Mouse (Mus musculus) central nervous system, embryonic 11.5 days (tissue): ENCODE measurements around the gene Il6. TPM values are rescaled to one million over a fixed set of nuclear protein-coding genes. Genes with fewer than 3 reads are reported as not detected.

Source experiments
- polyA plus RNA-seq: library from polyadenylated mRNA; depleted of rRNA; stranded (reverse); fragments of >200 nt; gene quantifications from 2 replicates; pipeline ENCODE4 v1.2.3, GENCODE M21; 2012; rRNA removed

Gene Il6
- not detected in 2 replicates for polyA plus RNA-seq

DNA sequence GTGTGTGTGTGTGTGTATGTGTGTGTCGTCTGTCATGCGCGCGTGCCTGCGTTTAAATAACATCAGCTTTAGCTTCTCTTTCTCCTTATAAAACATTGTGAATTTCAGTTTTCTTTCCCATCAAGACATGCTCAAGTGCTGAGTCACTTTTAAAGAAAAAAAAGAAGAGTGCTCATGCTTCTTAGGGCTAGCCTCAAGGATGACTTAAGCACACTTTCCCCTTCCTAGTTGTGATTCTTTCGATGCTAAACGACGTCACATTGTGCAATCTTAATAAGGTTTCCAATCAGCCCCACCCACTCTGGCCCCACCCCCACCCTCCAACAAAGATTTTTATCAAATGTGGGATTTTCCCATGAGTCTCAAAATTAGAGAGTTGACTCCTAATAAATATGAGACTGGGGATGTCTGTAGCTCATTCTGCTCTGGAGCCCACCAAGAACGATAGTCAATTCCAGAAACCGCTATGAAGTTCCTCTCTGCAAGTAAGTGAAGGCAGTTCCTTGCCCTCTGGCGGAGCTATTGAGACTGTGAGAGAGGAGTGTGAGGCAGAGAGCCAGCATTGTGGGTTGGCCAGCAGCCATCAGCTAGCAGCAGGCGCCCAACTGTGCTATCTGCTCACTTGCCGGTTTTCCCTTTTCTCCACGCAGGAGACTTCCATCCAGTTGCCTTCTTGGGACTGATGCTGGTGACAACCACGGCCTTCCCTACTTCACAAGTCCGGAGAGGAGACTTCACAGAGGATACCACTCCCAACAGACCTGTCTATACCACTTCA is at the start of gene Il6:
TSS of gene Il6 (plus strand) at position 389 of the 778 bp plus-strand sequence.

Other genes starting within 250 kb of the Il6 start
- 198 and 209 TPM in 2 replicates for gene Tyms, start 60.5 kb downstream of the Il6 start, polyA plus RNA-seq
- 17.1 and 21.2 TPM in 2 replicates for gene Garem2, start 92.0 kb downstream of the Il6 start, polyA plus RNA-seq
- 1.9 and 3.9 TPM in 2 replicates for gene 3110082J24Rik, start 93.0 kb downstream of the Il6 start, polyA plus RNA-seq
- gene Hadha, start 142.0 kb downstream of the Il6 start, polyA plus RNA-seq, result 82.7 and 89.1 TPM in 2 replicates
- 81.1 and 107 TPM in 2 replicates for gene Hadhb, start 142.1 kb downstream of the Il6 start, polyA plus RNA-seq
- not detected in 2 replicates for gene Adgrf3, start 192.6 kb downstream of the Il6 start, polyA plus RNA-seq
- 22.2 and 39.6 TPM in 2 replicates for gene Selenoi, start 219.5 kb downstream of the Il6 start, polyA plus RNA-seq